Mouse (Mus musculus) B cell, adult 67 days (primary cell): ENCODE measurements around the gene Hvcn1. TPM values are rescaled to one million over a fixed set of nuclear protein-coding genes. Genes with fewer than 3 reads are reported as not detected.

Experiments
- total RNA-seq, 2 experiments: library from RNA; stranded (reverse); gene quantifications; 4 replicates each; pipeline ENCODE4 v1.2.4; 2023

Gene Hvcn1
- total RNA-seq, result 100 to 1,000 TPM; 755 to 828 TPM

DNA sequence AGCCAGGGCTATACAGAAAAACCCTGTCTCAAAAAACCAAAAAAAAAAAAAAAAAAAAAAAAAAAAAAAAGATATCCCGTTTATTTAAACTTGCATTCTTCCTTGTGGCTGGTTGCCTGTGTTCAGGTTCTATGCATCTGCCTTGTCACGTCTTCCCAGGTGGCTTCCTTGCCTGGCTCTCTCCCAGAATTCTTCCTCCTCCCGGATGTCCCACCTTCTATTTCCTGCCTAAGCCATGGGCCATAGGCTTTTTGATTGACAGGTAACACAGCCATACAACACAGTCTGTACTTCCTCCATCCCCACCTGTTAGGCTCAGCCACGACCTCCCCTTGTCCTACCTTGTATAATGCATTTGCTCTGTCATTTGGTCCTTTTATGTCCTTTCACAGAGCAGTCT lies at the start of gene Hvcn1:
TSS of gene Hvcn1 (plus strand) at position 330 of the 400 bp plus-strand sequence.

GRCm38 (mm10) chr5:122157827-122158381 lies 48.7 kb upstream of the Hvcn1 start, which contains the start of gene Ppp1cc:
TSS of gene Ppp1cc (plus strand) at chr5:122158278.

GRCm38 (mm10) chr5:122263933-122264905 lies 57.6 kb downstream of the Hvcn1 start, which contains the start of gene Tctn1:
TSS of gene Tctn1 (minus strand) at chr5:122264460.

DNA sequence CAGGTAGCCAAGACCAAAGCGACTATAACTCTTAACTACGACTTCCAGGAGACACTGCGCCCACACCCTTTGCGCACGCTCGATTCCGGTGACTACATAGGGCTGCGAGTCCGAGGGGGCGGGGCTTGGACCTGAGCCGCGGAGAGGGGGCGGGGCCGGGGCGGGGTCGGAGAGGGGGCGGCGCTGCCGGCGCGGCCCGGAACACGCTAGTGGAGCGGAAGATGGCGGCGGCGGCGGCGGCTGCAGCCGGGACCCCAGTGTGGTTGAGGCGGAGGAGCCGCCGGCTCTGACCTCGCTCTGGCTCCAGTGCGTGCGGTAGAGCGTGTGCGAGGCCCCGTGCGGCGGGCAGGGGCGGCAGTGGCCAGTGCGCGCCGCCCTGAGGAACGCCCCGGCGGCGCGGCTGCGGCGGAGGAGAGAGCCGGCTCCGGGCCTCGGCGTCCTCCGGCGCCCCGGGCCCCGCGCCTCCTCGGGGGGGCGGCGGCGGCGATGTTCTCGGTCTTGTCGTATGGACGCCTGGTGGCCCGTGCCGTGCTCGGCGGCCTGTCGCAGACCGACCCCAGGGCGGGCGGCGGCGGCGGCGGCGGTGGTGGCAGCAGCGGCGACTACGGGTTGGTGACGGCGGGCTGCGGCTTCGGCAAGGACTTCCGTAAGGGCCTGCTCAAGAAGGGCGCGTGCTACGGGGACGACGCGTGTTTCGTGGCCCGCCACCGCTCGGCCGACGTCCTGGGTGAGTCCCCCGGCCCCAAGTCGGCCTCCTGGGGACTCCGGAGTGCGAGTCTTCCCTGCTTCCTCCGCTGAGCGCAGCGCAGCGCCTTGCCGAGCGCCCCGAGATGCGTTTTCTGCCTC lies 77.8 kb downstream of the Hvcn1 start, which contains the start of gene Pptc7:
TSS of gene Pptc7 (plus strand) at position 183 of the 846 bp plus-strand sequence.

Other genes with a start within 250 kb of the Hvcn1 start
- gene Cux2, start 156.7 kb upstream of the Hvcn1 start, total RNA-seq, result not detected
- not detected for gene Myl2, start 105.9 kb upstream of the Hvcn1 start, total RNA-seq
- 1 to 10 TPM in 1 of 2 experiments, under 1 TPM in 1; 0.64 to 1.6 TPM for gene Ccdc63, start 66.0 kb upstream of the Hvcn1 start, total RNA-seq
- 100 to 1,000 TPM; 279 to 317 TPM for gene Ppp1cc, start 48.5 kb upstream of the Hvcn1 start, total RNA-seq
- 10 to 100 TPM; 27.1 to 28.1 TPM for gene Tctn1, start 57.7 kb downstream of the Hvcn1 start, total RNA-seq
- 10 to 100 TPM; 29.0 to 35.9 TPM for gene Pptc7, start 77.6 kb downstream of the Hvcn1 start, total RNA-seq
- gene Rad9b, start 147.4 kb downstream of the Hvcn1 start, total RNA-seq, result 1 to 10 TPM; 9.9 TPM
- 10 to 100 TPM; 56.1 to 62.4 TPM for gene Vps29, start 147.6 kb downstream of the Hvcn1 start, total RNA-seq
- gene Gpn3, start 165.1 kb downstream of the Hvcn1 start, total RNA-seq, result 10 to 100 TPM; 28.6 to 45.3 TPM
- gene Fam216a, start 165.6 kb downstream of the Hvcn1 start, total RNA-seq, result 10 to 100 TPM in 1 of 2 experiments, 1 to 10 TPM in 1; 9.8 to 10.8 TPM
- 100 to 1,000 TPM; 355 to 394 TPM for gene Arpc3, start 185.1 kb downstream of the Hvcn1 start, total RNA-seq
- 10 to 100 TPM; 37.5 to 39.0 TPM for gene Anapc7, start 214.9 kb downstream of the Hvcn1 start, total RNA-seq